Mouse (Mus musculus): Measurements from ENCODE around the gene Msl2.

Msl2 gene

GRCm38 (mm10) chr9:101074332-101075021, 576 bp downstream of the Msl2 start:
- peak; percentile 80 for DNase-seq (ENCODE audit: low spot score)

DNA sequence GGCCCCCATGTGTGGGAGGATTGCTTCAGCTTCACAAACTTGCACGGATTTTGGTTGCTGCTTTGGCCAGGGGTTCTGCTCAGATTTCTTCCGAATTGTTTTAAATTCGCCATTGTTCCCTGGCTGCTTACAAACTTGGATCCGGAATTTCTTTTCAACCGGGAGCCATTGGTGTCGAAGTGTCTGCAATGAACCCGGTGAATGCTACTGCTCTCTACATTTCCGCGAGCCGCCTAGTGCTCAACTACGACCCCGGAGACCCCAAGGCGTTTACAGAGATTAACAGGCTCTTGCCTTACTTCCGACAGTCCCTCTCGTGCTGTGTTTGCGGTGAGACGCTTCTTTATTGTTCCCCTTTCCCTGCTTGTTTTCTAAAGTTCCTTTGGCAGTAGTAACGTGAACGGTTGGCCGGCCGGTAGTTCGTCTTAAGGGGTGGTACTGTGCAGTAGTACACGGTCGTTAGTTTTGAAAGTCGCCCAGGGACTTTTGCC, 1.2 kb downstream of the Msl2 start:
- DNase-seq (ENCODE audit: low spot score), result peak; percentile 42

DNA sequence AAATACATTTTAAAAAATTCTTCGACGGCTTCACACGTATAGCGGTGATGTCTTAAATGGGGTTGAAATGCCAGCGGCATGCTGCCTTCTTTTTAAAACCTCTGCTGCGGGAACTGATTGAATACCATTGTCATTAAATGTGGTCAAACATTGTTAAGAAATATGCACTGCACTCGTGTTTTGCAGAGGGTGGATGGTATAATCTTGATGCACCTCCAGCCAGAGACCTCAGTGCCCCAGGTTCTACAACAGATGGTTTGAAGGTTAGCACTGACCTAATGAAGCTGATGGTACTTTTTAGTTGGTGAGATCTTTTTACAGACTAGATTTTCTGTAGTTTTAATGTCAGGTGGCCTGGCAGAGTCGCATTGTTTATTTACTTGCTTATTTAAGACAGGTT, 1.8 kb downstream of the Msl2 start:
- no peak for DNase-seq (ENCODE audit: low spot score)

DNA sequence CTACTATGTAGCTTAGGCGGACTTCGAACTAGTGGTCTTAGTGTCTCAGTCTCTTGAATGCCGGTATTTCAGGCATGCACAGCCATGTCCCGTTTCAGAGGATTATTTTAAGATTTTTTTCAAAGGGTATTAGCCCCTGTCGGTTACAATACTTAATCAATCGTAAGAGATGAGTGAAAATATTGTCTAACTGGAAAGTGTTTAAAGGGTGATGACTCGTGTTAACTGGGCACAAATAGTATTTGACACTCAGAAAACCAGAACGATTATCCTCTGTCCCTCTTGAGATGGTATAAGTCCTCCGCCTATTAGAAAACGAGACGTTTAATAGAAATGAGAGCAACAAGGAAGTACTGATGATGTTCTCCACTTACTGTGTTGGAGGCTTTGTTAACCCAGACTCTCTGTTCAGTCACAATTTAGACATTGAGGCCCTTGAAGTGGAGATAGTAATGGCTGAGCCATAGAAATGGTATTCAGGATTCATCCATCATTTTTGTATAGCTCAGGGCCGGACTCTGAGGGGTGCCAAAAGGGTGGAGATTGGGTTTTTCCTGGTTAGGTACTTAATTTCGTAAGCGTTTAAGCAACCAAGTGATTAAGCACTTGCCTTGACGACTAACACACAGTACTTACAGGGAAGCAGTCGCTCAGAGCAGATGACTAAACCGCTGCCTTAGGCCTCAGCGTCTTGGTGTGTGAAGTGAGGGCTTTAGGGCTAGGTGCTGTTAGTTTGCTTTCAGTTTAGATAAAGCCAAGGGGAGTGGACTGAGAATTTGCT, 2.4 kb downstream of the Msl2 start:
- no peak for DNase-seq (ENCODE audit: low spot score)

- DNase-seq (ENCODE audit: low spot score), result peak; percentile 23
These were observed 3.6 kb downstream of the Msl2 start for GRCm38 (mm10) chr9:101077486-101077885.

- no peak for DNase-seq (ENCODE audit: low spot score)
These were observed 4.7 kb downstream of the Msl2 start for GRCm38 (mm10) chr9:101078579-101078978.

DNA sequence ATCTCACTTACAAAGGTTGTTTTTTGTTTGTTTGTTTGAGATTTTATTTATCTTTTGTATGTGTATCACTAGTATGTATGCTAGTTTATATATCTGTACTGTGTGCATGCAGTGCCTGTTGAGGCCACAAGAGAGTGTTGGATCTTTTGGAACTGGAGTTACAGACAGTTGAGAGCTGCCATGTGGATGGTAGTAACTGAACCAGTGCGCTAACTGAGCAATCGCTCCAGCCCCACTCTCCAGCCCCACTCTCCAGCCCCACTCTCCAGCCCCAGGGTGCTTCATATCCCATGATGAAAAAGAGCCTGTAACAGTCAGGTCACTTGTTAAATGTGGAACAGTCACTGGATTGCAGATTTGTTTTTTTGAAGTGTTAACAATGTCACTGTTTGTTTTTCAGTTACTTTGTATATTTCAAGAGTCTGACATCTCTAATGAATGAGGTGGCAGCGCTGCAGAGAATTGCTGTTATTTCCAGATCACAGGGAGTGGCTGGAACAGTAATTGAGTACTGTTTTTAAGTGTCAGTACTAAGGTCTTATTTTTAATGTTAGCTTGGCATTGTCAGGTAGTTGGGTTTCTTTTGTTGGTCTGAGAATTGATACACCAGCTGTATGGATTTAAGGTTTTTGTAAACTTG, 6.3 kb downstream of the Msl2 start:
- no peak for DNase-seq (ENCODE audit: low spot score)

- no peak for DNase-seq (ENCODE audit: low spot score)
These were observed 9.8 kb downstream of the Msl2 start for GRCm38 (mm10) chr9:101083728-101084127.

- no peak for DNase-seq (ENCODE audit: low spot score)
These were observed 21.5 kb downstream of the Msl2 start for GRCm38 (mm10) chr9:101095425-101095824.

DNA sequence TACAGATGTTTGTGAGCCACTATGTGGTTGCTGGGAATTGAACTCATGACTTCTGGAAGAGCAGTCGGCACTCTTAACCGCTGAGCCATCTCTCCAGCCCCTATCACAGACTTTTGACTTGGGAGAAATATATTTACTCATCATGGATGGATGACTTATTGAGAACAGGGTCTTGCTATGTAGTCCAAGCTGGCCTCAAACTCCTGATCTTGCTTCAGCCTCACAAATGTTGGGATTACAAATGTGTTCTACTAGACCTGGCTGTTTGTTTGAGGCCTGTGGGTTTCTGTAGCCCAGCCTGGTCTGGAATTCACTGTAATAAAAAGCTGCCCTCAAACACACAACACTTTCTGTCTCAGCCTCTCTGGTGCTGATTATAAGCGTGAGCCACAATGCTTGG, 22.6 kb downstream of the Msl2 start:
- DNase-seq (ENCODE audit: low spot score), result no peak

- DNase-seq (ENCODE audit: low spot score), result no peak
These were observed 23.6 kb downstream of the Msl2 start for GRCm38 (mm10) chr9:101097542-101097941.

DNA sequence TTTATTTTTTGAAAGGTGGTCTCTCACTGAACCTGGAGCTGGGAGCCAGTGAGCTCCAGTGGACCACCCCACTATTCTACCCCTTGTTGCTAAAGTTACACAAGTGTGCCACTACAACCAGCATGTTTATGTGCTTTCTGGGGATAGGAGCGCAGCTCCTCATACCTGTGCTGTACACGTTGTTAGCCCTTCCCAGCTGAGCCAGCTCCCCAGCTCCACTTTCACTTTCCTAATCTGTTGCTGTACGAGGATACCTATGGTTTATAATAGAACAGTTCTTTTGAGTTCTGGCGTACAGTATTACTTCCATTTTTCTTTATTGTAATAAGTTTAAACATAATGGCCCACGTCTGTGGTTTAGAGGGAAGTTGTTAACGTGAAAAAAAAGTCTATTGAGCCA, 25.5 kb downstream of the Msl2 start:
- DNase-seq (ENCODE audit: low spot score), result no peak

DNA sequence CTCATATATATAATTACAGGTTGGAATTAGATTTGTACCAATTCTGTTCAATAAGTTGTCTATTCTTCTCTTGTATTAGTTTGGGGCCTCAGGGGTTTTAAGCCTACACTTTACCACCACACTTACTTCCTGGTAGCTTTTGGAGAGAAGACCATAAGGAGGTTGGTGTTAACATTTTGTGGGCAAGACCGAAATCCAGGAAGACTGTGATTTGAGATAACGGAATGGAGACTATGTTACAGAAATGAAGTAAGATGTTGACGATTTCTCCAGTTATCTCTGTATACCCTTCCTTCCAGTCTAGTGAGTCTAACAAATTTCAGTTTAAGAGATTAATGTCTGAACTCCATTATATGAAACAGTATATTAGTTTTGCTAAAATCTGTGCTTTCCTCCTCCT, 26.3 kb downstream of the Msl2 start:
- no peak for DNase-seq (ENCODE audit: low spot score)

DNA sequence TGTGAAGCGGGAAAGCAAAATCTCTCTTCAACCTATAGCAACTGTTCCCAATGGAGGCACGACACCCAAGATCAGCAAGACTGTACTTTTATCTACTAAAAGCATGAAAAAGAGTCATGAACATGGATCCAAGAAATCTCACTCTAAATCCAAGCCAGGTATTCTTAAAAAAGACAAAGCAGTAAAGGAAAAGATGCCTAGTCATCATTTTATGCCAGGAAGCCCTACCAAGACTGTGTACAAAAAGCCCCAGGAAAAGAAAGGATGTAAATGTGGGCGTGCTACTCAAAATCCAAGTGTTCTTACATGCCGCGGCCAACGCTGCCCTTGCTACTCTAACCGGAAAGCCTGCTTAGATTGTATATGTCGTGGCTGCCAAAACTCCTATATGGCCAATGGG, 27.6 kb downstream of the Msl2 start:
- DNase-seq (ENCODE audit: low spot score), result no peak

DNA sequence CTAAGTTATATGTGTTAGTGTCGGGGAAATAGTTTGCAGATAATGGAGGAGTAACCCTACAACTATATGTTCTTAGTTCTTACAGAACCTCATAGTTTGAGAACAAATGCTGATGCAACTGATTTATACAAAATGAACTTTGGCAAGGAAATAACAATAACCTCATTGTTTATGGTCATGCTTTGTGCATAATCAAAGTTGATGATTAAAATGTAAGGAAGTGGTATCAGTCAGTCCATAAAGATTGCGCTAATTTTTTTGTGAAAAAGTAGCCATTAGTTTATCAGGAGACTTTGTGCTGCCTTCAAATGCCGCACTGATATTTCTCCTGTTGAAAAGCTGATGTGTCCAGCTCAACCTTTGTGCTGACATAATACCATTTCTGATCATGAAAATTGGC, 28.4 kb downstream of the Msl2 start:
- no peak for DNase-seq (ENCODE audit: low spot score)

GRCm38 (mm10) chr9:101104931-101105330, 31.0 kb downstream of the Msl2 start:
- no peak for DNase-seq (ENCODE audit: low spot score)

- no peak for DNase-seq (ENCODE audit: low spot score)
These were observed 31.8 kb downstream of the Msl2 start for GRCm38 (mm10) chr9:101105735-101106134.

GRCm38 (mm10) chr9:101107386-101107785, 33.5 kb downstream of the Msl2 start:
- DNase-seq (ENCODE audit: low spot score), result no peak

GRCm38 (mm10) chr9:101110013-101110412, 36.1 kb downstream of the Msl2 start:
- DNase-seq (ENCODE audit: low spot score), result no peak

- DNase-seq (ENCODE audit: low spot score), result no peak
These were observed 39.4 kb downstream of the Msl2 start for GRCm38 (mm10) chr9:101113317-101113716.

DNA sequence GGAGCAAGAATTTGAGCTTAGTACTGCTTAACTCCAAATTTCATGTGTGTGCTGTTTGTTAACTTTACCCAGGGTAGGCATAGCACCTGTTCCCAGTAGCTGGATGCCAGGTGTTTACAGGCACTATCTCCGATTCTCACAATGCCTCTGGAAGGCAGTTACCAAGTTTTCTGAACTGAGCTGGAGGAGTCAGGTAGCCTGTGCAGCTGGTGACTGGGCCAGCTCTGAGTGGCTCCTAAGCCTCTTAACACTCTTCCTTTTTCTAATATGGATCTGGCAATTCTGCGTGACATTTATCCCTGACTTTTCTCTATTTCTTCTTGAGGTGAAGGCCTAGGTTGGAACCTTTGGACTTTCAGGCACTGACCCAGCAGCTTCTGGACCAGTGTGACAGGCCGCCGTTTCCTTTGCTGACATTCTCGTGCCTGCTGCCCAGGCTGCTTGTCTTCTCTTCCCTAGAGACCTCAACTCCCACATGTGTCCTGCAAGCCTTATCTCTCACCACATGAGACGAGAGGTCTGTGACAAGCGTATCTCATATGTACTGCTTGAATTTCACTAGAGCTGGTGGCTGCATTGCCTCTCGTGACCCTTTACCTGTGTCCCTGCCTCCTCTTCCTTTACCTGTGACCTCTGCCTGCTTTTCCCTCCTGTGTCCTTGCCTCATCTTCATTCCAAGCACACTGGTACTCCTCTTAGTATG, 40.4 kb downstream of the Msl2 start:
- DNase-seq (ENCODE audit: low spot score), result no peak

GRCm38 (mm10) chr9:101143635-101144034, 69.7 kb downstream of the Msl2 start:
- DNase-seq (ENCODE audit: low spot score), result no peak
